Mouse (Mus musculus) spleen, adult 2 months (tissue): Measurements from ENCODE around the gene Kcnk13. TPM values are rescaled to one million over a fixed set of nuclear protein-coding genes. Genes with fewer than 3 reads are reported as not detected.

Source experiments
- DNase-seq, 2 experiments: peaks; one replicate each; pipeline versions ENCODE4 v3.0.0 to v3.0.0-alpha.2; 2012 to 2021; ENCODE audit warnings: low spot score in 2 of 2, low read depth in 1 of 2
- H3K27ac ChIP-seq: fragments of 200-500 bp; 2 replicates; pipeline ENCODE4 v1.5.1; 2012; ENCODE audit warnings: low read length, inconsistent platforms; ENCODE audit not compliant: insufficient read depth
- H3K27me3 ChIP-seq: fragments of 200-500 bp; 2 replicates; pipeline ENCODE4 v1.6.1; 2012; ENCODE audit warnings: mild to moderate bottlenecking, moderate library complexity, low read length, inconsistent platforms; ENCODE audit not compliant: control insufficient read depth, insufficient read depth
- H3K36me3 ChIP-seq: fragments of 200-500 bp; 2 replicates; pipeline ENCODE4 v1.6.1; 2012; ENCODE audit warnings: mild to moderate bottlenecking, low read length, inconsistent platforms; ENCODE audit not compliant: control insufficient read depth, insufficient read depth
- H3K4me1 ChIP-seq: fragments of 200-500 bp; 2 replicates; pipeline ENCODE4 v1.6.1; 2011; ENCODE audit warnings: inconsistent platforms; ENCODE audit not compliant: control insufficient read depth, insufficient read depth, insufficient read length
- H3K4me3 ChIP-seq: fragments of 200-500 bp; 2 replicates; pipeline ENCODE4 v1.5.1; 2011; ENCODE audit warnings: mild to moderate bottlenecking, inconsistent platforms; ENCODE audit not compliant: insufficient read depth, insufficient read length; ENCODE audit errors: extremely low read depth
- CTCF ChIP-seq: fragments of 200-500 bp; IDR thresholded peaks from 2 replicates; pipeline ENCODE4 v1.5.1; 2011; ENCODE audit warnings: mild to moderate bottlenecking, inconsistent platforms; ENCODE audit not compliant: insufficient read depth, insufficient read length, insufficient replicate concordance; ENCODE audit errors: extremely low read depth
- POLR2A ChIP-seq: fragments of 200-500 bp; IDR thresholded peaks from 2 replicates; pipeline ENCODE4 v1.6.1; 2011; ENCODE audit warnings: low read depth, low read length, inconsistent platforms
- WGBS: fragments of 180-500 bp; shearing (Covaris S2); methylation state at CpG from one replicate; pipeline ENCODE4 v1.1.7; 2018; 5-methylcytosine and 5-hydroxymethylcytosine counted together
- polyA plus RNA-seq: library from polyadenylated mRNA; depleted of rRNA; stranded (reverse); fragments of >200 nt; gene quantifications from 2 replicates; pipeline ENCODE4 v1.2.3, GENCODE M21; 2012

The Kcnk13 gene
- polyA plus RNA-seq, 1 experiment = 2.8 TPM

- Histone ChIP-seq H3K27ac (no peak overlapping the region), H3K36me3 (no peaks in the 10 kb centered on the region), H3K4me1 (peaks cover 9% of the 10 kb centered on the region; the same call in 1 of the 2 replicates), H3K4me3 (no peak overlapping the region), H3K27me3 (no peaks in the 10 kb centered on the region)
- TF ChIP-seq CTCF = no peak
- DNase-seq = no peak
- 74% methylated on average over 7 of the region's 7 CpGs for WGBS
Measured at GRCm38 (mm10) chr12:100026715-100027245, 62.5 kb downstream of the Kcnk13 start.

GRCm38 (mm10) chr12:100027281-100027680, 63.0 kb downstream of the Kcnk13 start:
- 86% methylated on average over 7 of the region's 7 CpGs for WGBS
- Histone ChIP-seq H3K36me3 (no peaks in the 10 kb centered on the region), H3K27me3 (no peaks in the 10 kb centered on the region), H3K4me1 (peaks cover 6% of the 10 kb centered on the region; the same call in 1 of the 2 replicates), H3K27ac (no peak overlapping the region), H3K4me3 (no peak overlapping the region)
- DNase-seq = no peak
- TF ChIP-seq POLR2A (no peak), CTCF (no peak)

GRCm38 (mm10) chr12:100031681-100032080, 67.4 kb downstream of the Kcnk13 start:
- no peaks in the 10 kb centered on the region for H3K27me3 ChIP-seq
- H3K4me3 ChIP-seq = no peak overlapping the region
- no peak overlapping the region for H3K27ac ChIP-seq
- WGBS = 85% methylated on average over 5 of the region's 5 CpGs
- H3K4me1 ChIP-seq = no peaks in the 10 kb centered on the region
- H3K36me3 ChIP-seq = no peaks in the 10 kb centered on the region
- TF ChIP-seq POLR2A = no peak
- no peak for TF ChIP-seq CTCF
- DNase-seq = no peak

- Histone ChIP-seq H3K27me3 (no peaks in the 10 kb centered on the region), H3K27ac (no peak overlapping the region), H3K36me3 (no peaks in the 10 kb centered on the region), H3K4me1 (no peaks in the 10 kb centered on the region), H3K4me3 (no peak overlapping the region)
- WGBS = 83% methylated on average over 4 of the region's 4 CpGs
- no peak for DNase-seq
- no peak for TF ChIP-seq CTCF
- TF ChIP-seq POLR2A = no peak
Measured at GRCm38 (mm10) chr12:100032521-100032920, 68.2 kb downstream of the Kcnk13 start.

- no peak overlapping the region for H3K4me3 ChIP-seq
- H3K27ac ChIP-seq = no peak overlapping the region
- TF ChIP-seq POLR2A = no peak
- no peak for TF ChIP-seq CTCF
- H3K36me3 ChIP-seq = no peaks in the 10 kb centered on the region
- 91% methylated on average over 5 of the region's 5 CpGs for WGBS
- DNase-seq = no peak
- H3K27me3 ChIP-seq = no peaks in the 10 kb centered on the region
- H3K4me1 ChIP-seq = no peaks in the 10 kb centered on the region
Measured at GRCm38 (mm10) chr12:100038741-100039262, 74.5 kb downstream of the Kcnk13 start.

- H3K4me3 ChIP-seq = no peak overlapping the region
- 87% methylated on average over 8 of the region's 8 CpGs for WGBS
Measured at GRCm38 (mm10) chr12:100042116-100042515, 77.8 kb downstream of the Kcnk13 start.

GRCm38 (mm10) chr12:100044704-100045103, 80.4 kb downstream of the Kcnk13 start:
- TF ChIP-seq CTCF (no peak), POLR2A (no peak)
- no peaks in the 10 kb centered on the region for H3K36me3 ChIP-seq
- H3K27me3 ChIP-seq = no peaks in the 10 kb centered on the region
- WGBS = 24% methylated on average over 4 of the region's 4 CpGs
- H3K4me1 ChIP-seq = no peaks in the 10 kb centered on the region
- no peak overlapping the region for H3K27ac ChIP-seq
- H3K4me3 ChIP-seq = no peak overlapping the region
- DNase-seq = no peak

More at GRCm38 (mm10) chr12:100042116-100042515, 77.8 kb downstream of the Kcnk13 start:
- no peaks in the 10 kb centered on the region for H3K4me1 ChIP-seq
- H3K27ac ChIP-seq = no peak overlapping the region
- no peak for DNase-seq
- H3K27me3 ChIP-seq = no peaks in the 10 kb centered on the region
- TF ChIP-seq CTCF = no peak
- TF ChIP-seq POLR2A = no peak
- H3K36me3 ChIP-seq = no peaks in the 10 kb centered on the region
